Mouse (Mus musculus) thymus, postnatal 0 days (tissue): ENCODE measurements around the gene Cyp27b1. TPM values are rescaled to one million over a fixed set of nuclear protein-coding genes. Genes with fewer than 3 reads are reported as not detected.

Experiments
- DNase-seq: peaks from one replicate; pipeline ENCODE4 v3.0.0-alpha.2; 2015; ENCODE audit warnings: low spot score
- microRNA counts: library from miRNA; unstranded; fragments of <30 nt; microRNA quantifications from one replicate; lab custom pipeline; 2015
- microRNA-seq: library from miRNA; unstranded; fragments of <30 nt; microRNA quantifications from one replicate; pipeline ENCODE4, GENCODE M21; 2016; ENCODE audit warnings: borderline number of aligned reads
- polyA plus RNA-seq: library from polyadenylated mRNA; unstranded; fragments of >200 nt; fragmentation: Nextera tagmentation; extraction: Ambion mirVana; gene quantifications from 2 replicates; pipeline ENCODE4 v1.2.1, GENCODE M21; 2015

Gene Cyp27b1
- polyA plus RNA-seq, 1 experiment from 2014 or later, result 0.09 TPM

GRCm38 (mm10) chr10:127085052-127085451, 37.0 kb downstream of the Cyp27b1 start:
- no peak for DNase-seq

- DNase-seq, result no peak
These were observed 37.6 kb downstream of the Cyp27b1 start for GRCm38 (mm10) chr10:127085633-127086032.

- no peak for DNase-seq
These were observed 42.7 kb downstream of the Cyp27b1 start for GRCm38 (mm10) chr10:127090560-127091411.

GRCm38 (mm10) chr10:127091507-127092396, 43.7 kb downstream of the Cyp27b1 start:
- DNase-seq, result no peak

- DNase-seq, result no peak
These were observed 44.7 kb downstream of the Cyp27b1 start for GRCm38 (mm10) chr10:127092742-127093141.

GRCm38 (mm10) chr10:127094382-127094802, 46.3 kb downstream of the Cyp27b1 start:
- DNase-seq, result no peak

- DNase-seq, result no peak
These were observed 50.5 kb downstream of the Cyp27b1 start for GRCm38 (mm10) chr10:127098514-127098913.

- DNase-seq, result no peak
These were observed 51.1 kb downstream of the Cyp27b1 start for GRCm38 (mm10) chr10:127099191-127099590.

GRCm38 (mm10) chr10:127099868-127100267, 51.8 kb downstream of the Cyp27b1 start:
- DNase-seq, result no peak

- no peak for DNase-seq
These were observed 52.4 kb downstream of the Cyp27b1 start for GRCm38 (mm10) chr10:127100414-127100813.

- DNase-seq, result no peak
These were observed 53.1 kb downstream of the Cyp27b1 start for GRCm38 (mm10) chr10:127101151-127101550.

MicroRNA genes within 50 kb of the gene (microRNA counts, 519-probe panel; counts per million panel counts)
- microRNA mmu-miR-546 (lab: Ali Mortazavi, UCI), result 473 counts per million, percentile 71 among the panel's probes with 10 or more counts

Small RNA genes within 50 kb of the gene (microRNA-seq; reads per million reads assigned to microRNA genes)
- gene Mir546, result not detected

Other genes starting within 250 kb of the Cyp27b1 start
- gene Atp23, start 146.9 kb upstream of the Cyp27b1 start, polyA plus RNA-seq, result 15.8 and 17.5 TPM in 2 replicates
- 30.3 and 34.3 TPM in 2 replicates for gene Ctdsp2, start 69.5 kb upstream of the Cyp27b1 start, polyA plus RNA-seq
- 0.98 and 1.0 TPM in 2 replicates for gene Avil, start 47.5 kb upstream of the Cyp27b1 start, polyA plus RNA-seq
- gene Tsfm, start 17.4 kb upstream of the Cyp27b1 start, polyA plus RNA-seq, result 74.9 and 75.8 TPM in 2 replicates
- gene Mettl1, start 6.8 kb upstream of the Cyp27b1 start, polyA plus RNA-seq, result 24.7 and 25.5 TPM in 2 replicates
- gene Eef1akmt3, start 6.7 kb upstream of the Cyp27b1 start, polyA plus RNA-seq, result 0.08 TPM in 1 of 2 replicates, not detected in the other
- gene March9, start 11.9 kb downstream of the Cyp27b1 start, polyA plus RNA-seq, result 0.30 and 0.52 TPM in 2 replicates
- 889 and 1,028 TPM in 2 replicates for gene Cdk4, start 15.3 kb downstream of the Cyp27b1 start, polyA plus RNA-seq
- gene Tspan31, start 22.0 kb downstream of the Cyp27b1 start, polyA plus RNA-seq, result 49.9 and 60.5 TPM in 2 replicates
- 12.3 and 13.5 TPM in 2 replicates for gene Agap2, start 27.0 kb downstream of the Cyp27b1 start, polyA plus RNA-seq
- gene Os9, start 72.9 kb downstream of the Cyp27b1 start, polyA plus RNA-seq, result 90.9 and 95.4 TPM in 2 replicates
- 39.2 and 48.6 TPM in 2 replicates for gene B4galnt1, start 117.0 kb downstream of the Cyp27b1 start, polyA plus RNA-seq
- gene Slc26a10, start 132.4 kb downstream of the Cyp27b1 start, polyA plus RNA-seq, result 1.6 and 2.6 TPM in 2 replicates
- 3.7 and 4.5 TPM in 2 replicates for gene Arhgef25, start 141.8 kb downstream of the Cyp27b1 start, polyA plus RNA-seq
- gene Dtx3, start 147.5 kb downstream of the Cyp27b1 start, polyA plus RNA-seq, result 42.7 and 47.3 TPM in 2 replicates
- 24.1 and 24.4 TPM in 2 replicates for gene Pip4k2c, start 163.3 kb downstream of the Cyp27b1 start, polyA plus RNA-seq
- gene Kif5a, start 215.1 kb downstream of the Cyp27b1 start, polyA plus RNA-seq, result 0.13 and 0.32 TPM in 2 replicates
- gene Dctn2, start 218.1 kb downstream of the Cyp27b1 start, polyA plus RNA-seq, result 129 and 138 TPM in 2 replicates
- gene Mbd6, start 240.8 kb downstream of the Cyp27b1 start, polyA plus RNA-seq, result 10.3 and 13.8 TPM in 2 replicates